Mouse (Mus musculus) gastrocnemius, adult 18-20 months (tissue): ENCODE results near the gene Spry2. TPM values are rescaled to one million over a fixed set of nuclear protein-coding genes. Genes with fewer than 3 reads are reported as not detected.

Source experiments
- DNase-seq: peaks from one replicate; pipeline ENCODE4 v3.0.0; 2021; ENCODE audit warnings: low spot score
- long read RNA-seq, 2 experiments: library from polyadenylated mRNA; stranded (forward); transcript quantifications; one replicate each; pipeline ENCODE4 v2.0.0; 2021
- total RNA-seq, 2 experiments: library from RNA; stranded (reverse); gene quantifications; 2 replicates each; pipeline ENCODE4 v1.2.3; 2021

The Spry2 gene
- 10 to 100 TPM; 13.5 to 19.3 TPM for total RNA-seq
- long read RNA-seq, experiment 1: 0 reads
- long read RNA-seq, experiment 2, partial matches to known transcripts: 0 of 1 reads
- long read RNA-seq, experiment 2, other reads (novel, unspliced or antisense): 0 of 1 reads

DNA sequence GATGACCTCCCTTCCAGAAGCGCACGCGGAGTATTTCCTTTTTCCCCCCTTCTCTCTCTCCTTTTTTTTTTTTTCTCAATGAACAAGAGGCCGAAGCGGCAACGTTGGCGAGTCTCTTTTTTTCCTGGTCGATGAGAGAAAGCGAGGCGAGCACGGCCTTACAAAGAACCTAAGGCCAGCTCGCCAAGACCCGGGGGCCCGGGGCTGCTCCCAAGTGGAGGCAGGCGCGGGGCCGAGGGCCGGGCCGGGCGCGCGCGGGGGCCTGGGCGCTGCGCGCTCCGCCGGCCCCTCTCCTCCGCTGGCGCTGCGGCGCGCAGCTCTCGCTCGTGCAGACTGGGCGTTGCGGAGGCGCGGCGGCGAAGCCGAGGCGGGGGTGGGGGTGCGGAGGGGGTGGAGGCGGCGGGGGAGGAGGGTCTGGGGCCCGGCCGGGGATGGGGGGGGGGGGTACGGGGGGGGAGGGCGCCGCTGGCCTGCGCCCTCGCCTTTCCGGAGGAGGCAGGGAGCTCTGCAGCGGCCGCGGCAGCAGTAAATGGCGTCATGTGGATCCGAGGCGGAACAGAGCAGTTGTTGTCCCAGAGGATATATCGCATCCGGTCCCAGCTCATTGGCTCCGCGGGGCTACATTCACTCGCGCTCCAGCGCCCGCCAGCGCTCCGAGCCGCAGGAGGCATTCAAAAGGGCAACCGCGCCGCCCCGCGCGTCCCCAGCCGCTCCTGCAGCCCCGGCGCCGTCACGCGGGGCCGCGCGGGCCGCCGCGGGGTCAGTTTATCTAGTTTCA lies at the start of gene Spry2:
Gene Spry2, minus strand, starts transcription at position 29 of the 778 bp plus-strand sequence.
- DNase-seq: peak; percentile 91

DNA sequence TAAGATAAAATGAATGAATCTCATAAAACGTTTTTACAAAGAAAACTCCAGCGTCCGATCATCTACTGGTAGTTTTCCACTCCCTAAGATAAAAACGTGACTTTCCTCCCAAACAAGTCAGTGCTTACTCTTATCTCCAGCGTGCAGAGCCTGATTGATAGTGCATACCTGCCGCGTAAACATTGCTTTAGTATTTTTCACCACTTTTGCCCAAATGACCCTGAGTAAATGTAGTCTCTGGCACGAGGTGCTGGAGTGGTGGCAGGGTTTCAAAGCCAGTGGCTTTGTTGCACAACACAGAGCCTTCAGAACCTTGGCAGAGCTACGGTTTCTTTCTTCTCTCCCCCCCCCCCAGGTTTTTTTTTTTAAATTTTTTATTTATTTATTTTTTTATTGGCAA lies 44.7 kb upstream of the Spry2 start:
- peak; percentile 34 for DNase-seq

GRCm38 (mm10) chr14:105926726-105927125 lies 30.1 kb upstream of the Spry2 start:
- DNase-seq: no peak

GRCm38 (mm10) chr14:105925305-105925704 lies 28.7 kb upstream of the Spry2 start:
- DNase-seq: no peak

- DNase-seq: no peak
Observed at GRCm38 (mm10) chr14:105924712-105925111, 28.1 kb upstream of the Spry2 start.

GRCm38 (mm10) chr14:105922874-105923273 lies 26.3 kb upstream of the Spry2 start:
- DNase-seq: no peak

GRCm38 (mm10) chr14:105922427-105922826 lies 25.8 kb upstream of the Spry2 start:
- no peak for DNase-seq

DNA sequence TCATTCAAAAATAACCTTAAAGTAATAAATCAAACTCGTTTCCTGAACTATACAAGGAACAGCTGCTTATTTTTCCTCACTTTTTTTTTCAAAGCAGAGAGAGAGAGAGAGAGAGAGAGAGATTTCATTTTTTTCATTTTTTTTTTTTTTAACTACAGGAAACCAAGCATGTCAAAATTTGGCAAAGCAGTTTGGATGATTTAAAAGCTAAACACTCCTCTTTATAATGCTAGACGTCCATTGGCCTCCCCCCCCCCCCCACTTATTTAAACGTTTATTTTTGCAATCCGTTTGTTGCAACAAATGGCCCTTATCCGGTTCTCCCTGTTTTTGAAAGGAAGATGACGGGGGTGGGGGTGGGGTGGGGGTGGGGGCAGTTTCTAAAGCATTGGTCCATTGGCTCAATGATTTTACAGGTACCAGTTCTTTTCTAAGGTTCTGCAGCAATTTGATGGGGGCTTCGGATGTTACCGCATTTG lies 24.6 kb upstream of the Spry2 start:
- DNase-seq: no peak

GRCm38 (mm10) chr14:105920395-105921216 lies 24.0 kb upstream of the Spry2 start:
- no peak for DNase-seq

GRCm38 (mm10) chr14:105907216-105907615 lies 10.6 kb upstream of the Spry2 start:
- no peak for DNase-seq

DNA sequence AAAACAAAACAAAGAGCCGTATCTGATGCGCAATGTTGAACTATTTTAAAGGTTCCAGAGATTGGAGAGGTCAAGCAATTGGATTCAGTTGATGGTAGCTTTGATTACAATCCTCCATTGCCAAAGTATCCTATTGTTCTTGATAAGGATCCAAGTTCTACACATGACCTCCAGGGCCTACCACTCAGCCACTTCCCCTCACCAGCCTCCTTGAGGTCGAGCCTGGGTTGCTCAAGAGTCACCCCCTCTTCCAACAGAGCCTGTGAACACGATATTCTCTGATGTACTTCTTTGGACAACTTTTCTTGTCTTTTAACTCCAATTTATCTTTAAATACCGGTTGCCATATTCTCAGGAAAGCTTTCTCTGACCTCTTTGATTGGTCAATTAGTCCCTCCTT lies 9.3 kb upstream of the Spry2 start:
- no peak for DNase-seq

DNA sequence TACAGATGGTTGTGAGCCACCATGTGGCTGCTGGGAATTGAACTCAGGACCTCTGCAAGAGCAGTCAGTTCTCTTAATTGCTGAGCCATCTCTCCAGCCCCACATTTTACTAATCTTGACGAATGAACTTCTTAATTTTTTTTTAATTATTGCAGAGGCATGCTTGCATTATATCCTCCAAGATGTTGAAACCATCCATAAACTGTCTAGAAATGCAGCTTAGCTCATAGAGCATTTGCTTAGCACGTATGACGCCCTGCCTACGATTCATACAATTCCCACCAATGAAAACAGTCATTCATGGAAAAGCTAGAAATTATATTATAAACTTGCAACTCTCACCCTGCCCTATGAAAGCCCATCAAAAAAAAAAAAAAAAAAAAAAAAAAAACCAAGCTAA lies 8.9 kb upstream of the Spry2 start:
- DNase-seq: no peak

DNA sequence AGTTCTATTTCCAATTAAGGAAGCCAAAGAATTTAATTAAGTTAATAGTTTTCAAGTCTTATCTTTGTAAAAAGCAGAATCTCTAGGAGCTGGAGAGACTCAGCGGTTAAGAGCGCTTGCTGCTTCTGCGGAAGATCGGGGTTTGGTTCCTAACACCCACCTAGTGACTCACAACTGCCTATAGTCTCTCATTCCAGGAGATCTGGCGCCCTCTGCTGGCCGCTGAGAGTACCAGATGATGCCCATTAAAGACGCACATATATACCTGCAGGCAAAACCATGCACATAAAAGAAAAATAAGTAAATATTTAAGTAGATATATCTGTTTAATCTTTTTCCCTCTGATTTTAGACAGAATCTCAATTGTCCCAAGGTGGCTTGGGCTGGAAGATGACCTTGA lies 6.2 kb upstream of the Spry2 start:
- peak; percentile 29 for DNase-seq

DNA sequence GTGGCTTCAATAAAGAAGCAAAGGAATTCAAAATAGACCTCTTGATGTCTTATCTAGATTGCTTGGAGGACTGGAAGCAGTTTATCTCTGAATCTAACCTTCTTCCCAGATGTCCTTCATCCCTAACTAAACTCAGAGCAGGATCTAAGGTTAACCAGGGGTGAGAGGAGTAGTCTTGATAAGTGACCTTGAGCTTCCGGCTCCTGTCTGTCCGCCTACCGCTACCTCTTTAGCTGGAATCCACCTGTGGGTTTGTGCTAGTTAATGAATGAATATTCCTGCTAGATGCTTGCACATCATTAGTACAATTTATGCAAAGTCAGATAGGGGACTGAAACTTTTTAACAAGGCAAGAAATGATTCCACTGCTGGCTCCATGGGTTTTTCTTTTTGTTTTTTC lies 4.2 kb upstream of the Spry2 start:
- no peak for DNase-seq

DNA sequence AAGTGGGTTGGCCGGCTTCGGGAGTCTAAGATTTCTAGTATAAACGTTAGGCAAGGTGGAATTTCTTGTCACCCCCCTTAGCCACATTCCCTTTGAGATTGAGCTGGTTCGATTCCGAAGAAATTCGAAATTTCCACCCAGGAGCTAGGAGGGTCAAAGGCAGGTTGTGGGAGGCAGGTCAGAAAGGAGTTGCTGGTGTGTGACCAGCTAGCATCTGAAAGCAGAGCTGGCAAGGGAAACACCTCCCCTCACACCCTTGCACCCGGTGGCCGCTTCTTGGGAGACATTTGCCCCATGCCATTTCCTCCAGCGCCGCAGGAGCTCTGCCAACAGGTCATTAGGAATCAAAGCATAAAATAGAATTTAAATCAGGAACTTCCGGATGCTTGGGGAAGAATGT lies 2.5 kb upstream of the Spry2 start:
- DNase-seq: no peak

DNA sequence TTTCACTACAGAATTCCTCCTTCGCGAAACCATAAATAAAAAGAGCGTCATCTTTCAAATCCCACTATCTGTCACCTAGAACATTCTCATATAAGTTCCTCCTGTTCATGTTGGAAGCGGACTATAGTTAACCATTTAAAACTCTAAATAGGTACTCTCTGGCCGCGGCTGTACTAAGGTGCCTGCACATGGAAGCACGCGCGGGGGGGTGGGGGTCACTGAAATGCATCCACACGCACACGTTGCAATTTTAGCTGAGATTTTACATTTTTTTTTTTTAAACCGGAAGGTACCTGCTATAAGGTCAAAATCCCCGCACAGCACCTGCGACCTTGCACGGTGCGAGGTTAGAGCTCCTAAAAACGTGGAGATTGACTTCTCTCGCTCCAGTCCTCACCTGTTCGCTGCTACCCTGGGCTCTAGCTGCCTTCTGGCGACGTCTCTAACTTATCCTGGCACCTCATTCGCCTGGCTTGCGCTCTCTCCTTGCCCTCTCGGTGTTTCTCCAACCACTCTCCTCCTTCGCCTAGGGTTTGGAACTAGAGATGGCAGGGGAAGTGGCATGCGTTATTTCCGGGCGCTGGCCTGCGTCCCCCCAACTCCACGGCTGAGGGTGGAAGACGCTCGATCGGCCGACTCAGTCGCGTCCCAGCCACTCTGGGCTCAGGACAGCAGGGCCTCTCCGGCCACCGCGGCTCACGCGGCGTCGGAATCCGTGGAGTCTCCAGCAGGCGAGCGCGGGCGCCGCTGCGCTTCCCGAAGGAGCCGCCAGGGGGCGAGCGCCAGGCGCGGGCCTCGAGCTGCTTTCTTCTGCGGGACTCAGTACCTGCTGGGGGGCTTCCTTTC lies 1.9 kb upstream of the Spry2 start:
- DNase-seq: peak; percentile 85

DNA sequence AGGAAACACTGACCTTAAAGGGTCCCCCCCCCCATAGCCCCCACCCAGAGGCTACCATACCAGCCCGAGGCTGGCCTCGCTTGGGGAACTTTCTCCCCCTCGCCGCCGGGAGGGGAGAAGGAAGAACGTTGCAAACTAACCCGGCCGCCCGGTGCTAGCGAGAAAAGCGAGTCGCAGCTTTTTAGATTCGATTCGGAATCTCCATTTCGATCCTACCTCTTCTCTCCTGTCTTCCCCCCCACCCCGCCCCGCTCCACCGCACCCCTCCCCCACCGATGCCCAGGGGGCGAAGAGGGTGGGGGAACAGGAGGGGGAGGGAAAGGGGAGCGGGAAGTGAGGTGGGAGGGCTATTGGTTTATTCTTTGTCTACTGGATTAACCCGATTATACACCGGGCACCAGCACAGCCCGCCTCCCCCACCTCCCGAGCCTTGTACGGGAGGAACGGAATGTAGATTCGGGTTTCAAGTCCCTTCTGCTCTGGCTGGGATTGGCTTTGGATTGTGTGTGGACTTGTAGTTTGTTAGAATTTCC lies 1.0 kb upstream of the Spry2 start:
- peak; percentile 64 for DNase-seq

DNA sequence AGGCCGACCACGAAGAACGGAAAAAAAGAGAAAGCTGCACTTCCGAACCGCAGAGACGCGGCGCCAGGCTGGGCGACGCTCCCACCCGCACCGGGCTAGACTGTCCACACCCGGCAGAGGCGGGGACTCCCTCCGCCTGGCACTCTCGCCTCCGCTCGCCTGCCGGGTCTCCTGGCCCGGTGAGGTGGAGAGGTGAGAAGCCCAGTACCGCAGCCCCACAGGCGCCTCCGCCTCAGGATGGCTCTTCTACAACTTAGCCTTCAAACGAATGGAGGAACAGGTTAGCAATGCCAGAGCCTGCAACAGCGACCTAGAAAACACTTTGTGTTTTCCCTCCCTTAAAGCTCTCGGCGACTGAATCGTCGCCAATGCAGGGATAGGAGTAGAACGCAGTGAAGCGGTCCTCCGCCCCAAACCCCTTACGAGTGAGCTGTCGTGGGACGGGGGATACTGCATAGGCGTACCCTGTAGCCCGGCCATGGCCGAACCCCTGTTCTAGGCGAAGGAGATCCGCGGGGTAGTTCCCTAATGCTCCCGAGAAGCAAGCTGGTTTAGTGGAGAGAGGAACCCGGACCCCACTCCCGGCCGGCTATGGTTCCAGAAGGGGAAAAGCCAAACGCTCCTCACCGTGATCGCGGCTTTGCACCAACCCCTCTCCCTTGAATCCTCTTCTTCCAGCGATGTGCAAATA lies 513 bp downstream of the Spry2 start:
- DNase-seq: peak; percentile 44

DNA sequence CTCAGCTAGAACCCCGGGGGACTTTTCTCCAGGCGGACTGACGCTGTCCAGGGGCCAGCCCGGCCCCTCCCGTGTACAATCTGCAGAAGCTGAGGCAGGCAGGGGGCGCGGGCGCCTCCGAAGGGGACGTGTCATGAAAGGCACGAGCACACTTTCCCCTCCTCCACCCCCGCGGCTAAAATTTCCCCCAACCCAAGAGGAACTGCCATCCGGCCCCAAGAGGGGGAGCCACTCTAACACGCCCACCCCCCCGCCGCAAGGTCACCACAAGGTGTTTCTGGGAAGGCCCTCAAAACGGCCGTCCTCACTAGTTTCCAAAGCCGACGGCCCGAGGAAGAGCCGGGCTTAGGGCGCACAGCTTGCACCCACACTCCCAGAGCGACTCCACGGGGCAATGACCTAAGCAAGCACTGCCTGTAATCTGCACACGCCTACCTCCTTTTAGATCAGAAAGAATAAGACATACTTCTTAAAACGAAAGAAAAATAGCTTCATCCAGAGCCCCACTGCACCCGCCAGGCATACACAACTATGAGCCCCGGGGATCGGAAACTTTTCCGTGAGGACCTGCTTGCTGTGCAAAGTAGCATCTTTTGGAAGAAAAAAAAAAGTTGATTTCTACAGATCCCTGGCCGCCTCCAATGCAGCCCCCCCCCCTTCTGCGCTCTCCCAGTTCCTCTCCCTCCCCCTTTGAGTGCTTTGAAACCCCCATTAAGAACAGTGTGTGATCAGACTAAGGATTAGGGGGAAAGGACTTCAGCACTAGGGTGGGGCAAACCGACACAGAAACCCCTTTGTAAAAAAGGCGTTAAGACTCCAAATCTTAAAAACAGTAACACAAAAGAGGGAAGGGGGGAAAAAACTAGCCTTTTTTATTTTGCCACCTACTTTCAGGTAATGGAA lies 1.4 kb downstream of the Spry2 start:
- DNase-seq: peak; percentile 30

- peak; percentile 22 for DNase-seq
Observed at GRCm38 (mm10) chr14:105893623-105893995, 3.0 kb downstream of the Spry2 start.
